Mouse (Mus musculus) telencephalon, adult 2 months (tissue): ENCODE results near the gene 6330403K07Rik.

Experiments
- DNase-seq: peaks from one replicate; pipeline ENCODE4 v3.0.0-alpha.2; 2011; ENCODE audit warnings: low read depth, low spot score

Gene 6330403K07Rik

DNA sequence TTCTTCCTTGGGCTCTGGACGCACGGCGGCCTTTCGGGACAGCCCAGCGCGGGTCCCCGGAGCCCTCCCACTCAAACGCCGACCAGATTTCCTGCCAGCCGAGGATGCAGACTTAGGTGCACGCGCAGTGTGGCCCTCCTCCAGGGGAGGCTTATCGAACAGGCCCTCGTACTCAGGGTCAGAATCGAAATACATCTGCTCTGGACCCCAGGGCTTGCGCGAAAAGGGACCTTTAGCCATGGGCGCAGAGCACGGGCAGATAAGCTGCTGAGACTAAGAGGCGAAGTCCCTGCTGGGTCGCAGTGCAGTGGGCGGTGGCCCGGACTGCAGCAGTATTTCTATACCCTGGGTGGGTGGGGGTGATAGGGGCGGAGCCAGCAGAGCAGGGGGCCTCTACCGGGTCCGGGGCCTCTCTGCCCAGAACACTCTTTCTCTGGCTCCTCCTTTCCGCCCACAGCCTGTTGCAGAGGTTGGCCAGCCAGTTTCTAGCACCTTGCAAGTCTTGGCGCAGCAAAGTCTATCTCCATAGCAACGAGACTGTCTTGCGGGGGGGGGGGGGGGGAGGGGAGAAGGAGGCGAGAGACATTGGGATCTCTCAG lies at the start of gene 6330403K07Rik:
TSS of gene 6330403K07Rik (minus strand) at position 351 of the 599 bp plus-strand sequence.
- DNase-seq = peak; percentile 87

DNA sequence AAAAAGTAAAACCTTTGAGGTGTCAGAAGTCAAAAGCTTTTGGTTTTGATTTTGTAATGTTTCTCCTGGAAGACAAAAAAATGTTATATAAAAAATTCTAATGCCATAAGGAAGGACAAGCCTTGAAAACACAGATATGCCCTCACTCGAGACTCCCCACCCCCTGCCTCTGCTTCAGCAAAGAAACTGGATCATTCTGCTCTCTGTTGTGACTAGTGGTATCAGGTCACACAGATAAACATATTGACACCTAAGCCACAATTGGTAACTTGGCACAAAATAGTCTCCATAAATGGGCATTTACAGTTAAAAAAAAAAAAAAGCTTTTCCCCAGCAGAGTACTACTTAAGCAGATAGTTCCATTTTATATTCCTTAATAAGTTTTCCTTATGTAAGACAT lies 43.0 kb upstream of the 6330403K07Rik start:
- DNase-seq = no peak

DNA sequence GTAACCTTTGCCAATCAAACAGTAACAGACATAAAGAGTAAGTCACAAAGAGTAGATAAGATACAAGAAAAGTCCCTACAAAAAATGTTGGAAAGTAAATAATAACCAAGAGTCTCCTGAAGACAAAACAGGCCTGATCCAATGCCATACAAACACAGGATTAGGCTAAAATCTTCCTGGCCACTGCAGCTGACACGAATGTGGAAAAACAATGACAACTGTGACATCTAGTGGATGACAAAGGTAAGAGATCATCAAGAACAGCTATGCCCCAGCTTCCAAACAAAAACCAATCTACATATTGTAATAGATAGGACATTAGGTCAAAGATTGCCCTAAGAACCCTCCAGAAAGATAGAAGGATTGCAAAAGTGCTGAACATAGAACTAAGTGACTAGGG lies 19.2 kb upstream of the 6330403K07Rik start:
- peak; percentile 22 for DNase-seq

DNA sequence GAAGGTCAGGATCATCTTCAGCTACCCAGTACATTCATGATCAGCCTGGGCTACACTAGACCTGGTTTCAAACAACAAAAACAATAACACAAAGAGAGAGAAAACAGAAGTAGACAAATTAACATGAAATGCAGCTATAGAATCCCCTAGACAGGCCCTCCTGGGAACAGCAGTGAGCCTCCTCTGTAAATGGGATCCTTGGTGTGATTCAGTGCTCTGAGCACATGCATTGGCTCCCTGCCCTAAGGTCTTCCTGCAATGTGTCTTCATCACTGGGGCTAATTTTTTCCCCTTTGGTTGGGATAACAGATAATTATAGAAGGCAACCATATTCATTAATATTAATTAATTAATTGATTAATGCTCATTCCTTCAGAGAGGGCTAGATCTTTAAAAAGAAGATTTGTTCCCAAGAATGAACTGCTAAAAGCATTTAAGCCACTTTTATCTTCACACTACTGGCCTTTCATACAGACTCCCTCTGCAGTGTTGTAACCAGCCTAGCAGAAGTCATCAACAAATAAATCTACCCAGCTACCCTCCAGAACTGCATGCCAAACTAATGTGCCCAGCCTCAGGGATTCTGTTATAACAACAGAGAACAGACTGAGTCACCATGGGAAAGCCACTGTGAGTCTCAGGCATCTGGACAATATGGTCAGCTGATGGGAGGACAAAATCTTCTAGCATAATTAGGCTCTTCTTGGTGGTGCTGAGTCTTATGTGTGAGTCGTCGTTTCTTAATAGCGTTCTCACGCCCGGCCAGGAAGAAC lies 6.4 kb upstream of the 6330403K07Rik start:
- no peak for DNase-seq

DNA sequence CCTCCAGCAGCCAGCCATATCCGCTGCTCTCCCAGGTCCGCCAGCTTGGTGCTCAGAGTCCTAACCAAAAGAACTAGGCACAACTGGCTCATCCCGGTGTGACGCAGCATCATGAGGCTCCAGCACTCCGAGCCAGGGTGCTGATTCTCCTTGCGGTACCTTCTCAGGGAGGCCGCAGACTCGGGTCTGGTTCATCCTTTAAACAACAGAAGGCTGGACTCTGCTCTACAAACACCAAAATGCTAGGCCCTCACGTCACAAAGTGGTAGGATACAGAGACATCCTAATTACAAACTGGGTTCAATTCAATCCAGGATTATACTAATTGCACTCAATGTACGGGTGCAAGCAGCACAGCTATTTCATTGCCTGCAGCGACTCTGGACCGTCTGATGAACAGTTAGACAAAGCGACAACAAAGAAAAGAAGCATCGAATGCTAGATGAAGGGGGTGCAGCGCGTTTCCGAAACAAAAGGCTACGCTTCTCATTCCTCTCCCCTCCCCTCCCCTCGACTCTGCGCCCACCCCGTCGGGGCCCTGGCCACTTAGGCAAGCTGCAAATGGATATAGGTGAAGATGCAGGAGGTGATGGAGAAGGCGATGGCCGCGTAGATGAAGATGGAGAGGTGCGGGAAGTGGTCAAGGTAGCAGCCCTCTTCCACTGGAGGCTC lies 686 bp downstream of the 6330403K07Rik start:
- peak; percentile 46 for DNase-seq

DNA sequence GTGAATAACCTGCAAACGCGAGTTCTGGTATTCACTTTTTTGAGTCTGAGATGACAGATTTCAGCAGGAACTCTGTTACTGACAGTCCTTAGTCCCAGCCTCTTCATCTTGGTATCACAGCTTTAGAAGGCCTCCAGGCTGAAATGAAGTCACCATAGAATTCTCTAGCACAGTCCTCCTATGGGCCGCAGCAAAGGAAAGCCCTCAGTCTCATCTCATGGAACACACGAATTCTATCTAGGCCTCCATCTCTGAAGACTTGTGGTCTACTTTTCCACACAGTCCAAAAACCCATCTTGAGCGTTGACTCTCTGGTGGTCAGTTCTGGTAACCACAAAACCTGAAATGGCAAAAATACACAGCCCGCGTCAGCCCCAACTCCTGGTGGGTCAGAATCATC lies 1.2 kb downstream of the 6330403K07Rik start:
- no peak for DNase-seq

DNA sequence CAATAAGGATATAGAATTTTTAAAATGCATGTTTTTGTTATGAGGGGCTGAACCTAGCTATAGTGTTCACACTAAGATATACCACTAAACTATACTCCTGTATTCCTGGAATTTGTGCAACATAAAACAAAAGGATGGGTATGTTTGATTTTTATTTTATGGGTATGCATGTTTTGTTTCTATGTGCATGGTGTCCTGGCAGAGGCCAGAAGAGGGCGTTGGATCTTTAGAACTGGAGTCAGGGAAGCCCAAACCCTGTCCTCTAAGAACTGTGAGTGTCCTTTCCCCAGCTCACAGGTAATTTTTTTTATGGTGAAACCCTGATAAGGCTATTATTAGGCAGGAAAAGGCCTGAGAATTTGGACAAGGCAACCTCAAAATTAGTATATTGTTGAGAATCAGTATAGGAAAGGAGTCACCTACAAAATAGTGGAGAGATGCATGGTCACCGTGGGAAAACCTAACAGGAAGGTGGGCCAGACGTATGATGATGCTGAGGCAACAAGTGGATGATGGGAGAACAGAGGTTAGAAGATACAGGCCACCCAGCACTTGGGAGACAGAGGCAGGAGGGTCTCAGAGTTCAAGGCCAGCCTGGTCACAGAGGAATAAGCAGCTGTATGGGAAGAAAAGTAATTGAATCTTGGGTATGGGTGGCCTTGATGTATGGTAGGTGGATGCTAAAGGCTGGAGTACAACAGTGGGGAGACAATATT lies 3.8 kb downstream of the 6330403K07Rik start:
- no peak for DNase-seq

DNA sequence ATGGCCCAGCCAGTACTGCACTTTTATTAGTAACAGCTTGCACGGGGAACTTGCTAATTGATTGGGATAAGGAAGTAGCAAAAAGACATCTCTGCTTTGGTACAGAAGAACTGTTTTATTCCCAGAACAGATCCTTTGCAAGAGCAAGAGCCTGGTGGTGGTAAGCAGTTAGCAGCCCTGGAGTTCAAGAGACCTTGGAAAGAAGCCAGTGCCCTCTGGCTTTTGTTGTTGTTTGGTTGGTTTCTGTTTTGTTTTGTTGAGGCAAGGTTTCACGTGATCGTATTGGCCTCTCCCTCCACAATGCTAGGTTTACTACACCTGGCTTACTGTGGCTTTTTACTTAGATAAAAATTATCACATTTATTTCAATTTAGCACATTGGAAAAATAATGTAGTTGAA lies 5.0 kb downstream of the 6330403K07Rik start:
- DNase-seq = no peak

DNA sequence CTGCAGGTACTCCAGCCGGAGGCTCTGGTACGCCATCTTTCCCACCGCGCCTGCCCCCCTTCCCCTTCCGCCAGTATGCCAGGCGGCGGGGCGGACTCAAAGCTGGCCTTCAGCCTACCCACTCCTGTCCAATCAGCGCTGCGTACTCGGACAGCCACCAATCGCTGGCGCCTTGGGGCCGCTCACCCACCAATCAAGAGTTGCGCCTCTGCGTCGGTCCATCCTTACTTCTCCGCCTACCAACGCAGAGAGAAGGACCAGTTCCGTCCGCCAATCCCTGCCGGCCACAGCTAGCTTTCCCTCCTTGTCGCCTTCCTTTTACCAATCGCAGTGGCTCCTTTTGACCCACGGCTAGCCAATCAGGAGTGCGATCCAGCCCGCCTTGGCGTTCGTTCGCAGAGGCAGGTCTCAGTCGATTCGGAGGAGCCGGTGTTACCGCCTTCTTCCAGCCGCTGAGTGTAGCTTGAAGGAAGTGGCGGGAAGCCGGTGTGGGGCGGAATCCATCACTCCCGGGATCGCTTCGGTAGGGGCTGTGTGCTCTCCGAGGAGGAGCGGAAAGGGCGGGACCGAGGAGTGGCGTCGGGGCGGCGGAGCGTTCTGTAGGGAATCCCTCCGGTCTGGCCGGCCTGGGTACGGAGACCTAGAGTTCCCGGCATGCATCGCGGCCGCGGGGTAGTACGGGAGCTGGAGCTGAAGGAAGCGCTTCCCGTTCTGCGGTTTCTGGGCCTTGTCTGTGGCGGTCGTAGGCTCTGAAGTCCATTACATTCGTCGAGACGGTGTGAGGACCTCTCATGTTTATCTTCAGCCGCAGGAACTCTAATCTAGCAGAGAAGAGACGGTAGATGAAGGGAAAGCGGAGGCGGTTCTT lies 13.9 kb downstream of the 6330403K07Rik start, which contains the start of the genes Mis12 and Derl2:
TSS of gene Mis12 (plus strand) at position 411 of the 868 bp plus-strand sequence.
TSS of gene Derl2 (minus strand) at position 641 of the 868 bp plus-strand sequence.
- peak; percentile 100 for DNase-seq

DNA sequence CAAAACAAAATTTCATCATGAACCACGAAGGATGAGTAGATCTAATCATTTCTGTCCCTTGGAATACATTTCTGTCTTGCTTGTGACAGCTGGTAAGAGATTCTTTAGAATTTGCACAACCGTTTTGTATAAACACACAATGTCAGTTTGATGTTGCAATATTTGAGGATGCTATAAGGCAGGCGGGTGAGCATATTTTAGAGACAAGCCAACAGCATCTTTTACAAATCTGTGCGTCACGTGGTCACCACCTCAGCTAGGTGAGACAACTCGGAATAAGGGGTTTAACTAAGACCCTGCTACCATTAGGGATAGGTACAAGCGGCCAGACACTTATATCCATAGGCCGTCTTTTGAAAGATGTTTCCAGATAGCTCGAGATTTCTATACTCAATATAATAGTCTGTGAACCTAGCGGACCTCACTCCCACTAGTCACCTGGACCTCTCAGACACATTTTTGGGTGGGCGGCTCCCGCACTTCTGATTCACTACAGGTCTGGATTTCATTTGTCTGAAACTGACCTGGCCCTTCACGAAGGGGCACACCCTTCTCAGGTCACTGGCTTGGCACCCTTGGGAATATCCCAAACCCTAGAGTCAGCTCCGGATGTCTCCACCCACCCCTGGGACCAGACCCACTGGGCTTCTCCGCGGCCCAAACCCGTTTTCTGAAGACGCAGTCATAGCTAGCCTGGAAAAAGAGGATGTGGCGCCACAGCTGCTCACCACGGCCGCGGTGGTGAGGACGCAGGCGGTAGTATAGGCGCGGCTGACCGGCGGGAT lies 14.7 kb downstream of the 6330403K07Rik start:
- DNase-seq = no peak

DNA sequence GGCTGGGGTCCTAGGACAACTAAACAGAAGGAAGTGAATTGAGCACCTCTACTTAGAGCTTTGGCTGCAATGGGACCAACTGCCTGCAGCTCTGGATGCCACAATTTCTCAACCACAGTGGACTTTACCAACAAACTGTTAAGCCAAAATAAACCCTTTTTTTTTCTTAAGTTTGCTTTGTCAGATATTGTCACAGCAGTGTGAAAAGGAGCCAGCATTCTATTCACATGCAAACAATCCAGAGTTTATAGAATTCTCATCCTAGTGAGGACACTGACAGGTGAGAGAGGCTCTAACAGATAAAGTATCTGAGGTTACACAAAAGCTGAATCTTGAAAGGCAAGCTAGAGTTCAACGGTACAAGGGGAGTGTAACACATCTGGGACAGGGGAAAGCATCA lies 16.3 kb downstream of the 6330403K07Rik start:
- DNase-seq = no peak

DNA sequence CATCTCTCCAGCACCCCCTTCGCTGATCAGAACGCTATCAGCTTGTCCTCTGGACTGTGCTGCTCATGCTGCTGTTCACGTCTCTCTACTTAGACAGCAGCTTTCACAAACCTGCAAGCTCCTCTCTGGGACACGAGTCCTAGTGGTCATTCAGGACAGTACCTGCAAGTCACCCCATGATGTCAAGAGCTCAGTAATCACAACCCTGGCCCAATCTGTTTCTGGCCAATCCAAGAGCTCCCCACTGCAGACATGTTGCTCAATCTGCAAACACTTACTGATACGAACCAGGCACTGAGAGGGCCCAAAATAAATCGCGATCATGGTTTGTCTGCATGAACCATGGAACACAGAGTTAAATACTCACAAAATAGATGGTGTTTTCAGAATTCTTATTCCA lies 20.6 kb downstream of the 6330403K07Rik start:
- DNase-seq = no peak

DNA sequence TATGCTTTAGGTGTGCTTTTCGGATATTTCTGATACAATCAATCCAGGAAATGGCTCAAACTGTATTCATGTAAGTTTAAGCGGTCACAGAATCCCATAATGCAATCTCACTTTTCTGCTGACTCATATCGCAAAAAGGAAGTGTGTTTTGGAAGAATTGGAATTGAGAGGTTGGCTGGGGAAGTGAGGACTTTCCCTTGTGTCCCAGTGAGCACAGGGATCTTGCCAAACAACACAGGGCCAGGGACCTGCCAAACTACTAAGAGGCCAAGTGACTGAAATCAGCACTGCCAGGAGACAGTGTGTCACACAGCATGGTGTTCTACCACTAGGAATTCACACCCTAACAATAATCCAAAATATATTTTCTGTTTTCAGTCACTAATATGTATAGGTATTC lies 25.0 kb downstream of the 6330403K07Rik start:
- DNase-seq = no peak

DNA sequence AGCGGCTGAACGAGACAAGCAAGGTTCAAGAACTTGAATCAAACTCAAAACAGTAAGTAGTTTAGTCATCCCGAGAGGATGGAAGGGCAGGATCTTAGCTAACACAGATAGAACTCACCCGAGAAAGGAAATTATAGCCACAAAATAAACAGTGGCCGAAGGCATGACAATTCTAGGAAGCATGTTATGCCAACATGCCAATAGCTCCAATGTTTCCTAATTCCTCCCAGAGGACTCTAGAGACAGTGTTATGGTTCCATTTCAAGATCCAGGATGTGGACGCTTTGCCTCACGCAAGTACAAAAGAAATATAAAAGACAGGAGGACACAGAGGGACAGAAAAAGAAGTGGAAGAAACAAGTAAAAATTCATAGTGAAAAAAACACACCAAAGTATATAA lies 25.5 kb downstream of the 6330403K07Rik start:
- DNase-seq = no peak

DNA sequence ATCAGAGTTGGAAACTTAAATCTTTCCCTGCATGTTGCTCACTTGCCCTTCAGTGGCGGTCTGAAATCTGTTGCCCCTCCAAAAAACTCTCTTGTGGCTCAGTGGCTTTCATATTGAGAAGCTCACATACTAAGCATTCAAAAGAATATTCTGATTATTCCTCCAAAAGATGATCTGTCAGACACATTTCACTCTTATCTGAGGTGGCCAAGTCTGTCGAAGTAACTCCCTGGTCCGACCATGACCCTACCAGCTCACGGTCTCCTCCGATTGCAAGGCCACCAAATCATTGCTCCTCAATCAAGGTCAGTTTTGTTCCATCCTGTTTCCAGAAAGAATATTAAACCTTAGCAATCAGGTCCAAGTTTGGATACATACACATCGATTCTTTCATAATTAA lies 26.3 kb downstream of the 6330403K07Rik start:
- no peak for DNase-seq

DNA sequence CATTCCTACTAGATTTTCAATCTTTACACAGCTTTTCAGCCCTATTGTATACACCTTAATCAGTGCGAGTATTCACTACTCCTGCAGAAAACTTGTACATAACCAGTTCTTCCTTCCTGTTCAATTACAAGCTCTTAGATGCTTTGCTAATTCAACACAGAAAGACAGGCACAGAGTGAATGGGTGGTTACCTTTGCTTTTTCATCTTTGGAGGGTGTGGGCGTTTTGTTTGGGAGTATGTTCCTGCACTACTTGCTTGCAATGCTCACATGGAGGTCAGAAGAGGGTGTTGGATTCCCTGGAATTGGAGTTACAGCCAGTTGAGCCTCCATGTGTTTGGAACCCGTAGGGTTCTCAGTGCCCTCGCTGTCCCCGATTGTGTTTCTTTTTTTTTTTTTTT lies 28.3 kb downstream of the 6330403K07Rik start:
- peak; percentile 27 for DNase-seq

DNA sequence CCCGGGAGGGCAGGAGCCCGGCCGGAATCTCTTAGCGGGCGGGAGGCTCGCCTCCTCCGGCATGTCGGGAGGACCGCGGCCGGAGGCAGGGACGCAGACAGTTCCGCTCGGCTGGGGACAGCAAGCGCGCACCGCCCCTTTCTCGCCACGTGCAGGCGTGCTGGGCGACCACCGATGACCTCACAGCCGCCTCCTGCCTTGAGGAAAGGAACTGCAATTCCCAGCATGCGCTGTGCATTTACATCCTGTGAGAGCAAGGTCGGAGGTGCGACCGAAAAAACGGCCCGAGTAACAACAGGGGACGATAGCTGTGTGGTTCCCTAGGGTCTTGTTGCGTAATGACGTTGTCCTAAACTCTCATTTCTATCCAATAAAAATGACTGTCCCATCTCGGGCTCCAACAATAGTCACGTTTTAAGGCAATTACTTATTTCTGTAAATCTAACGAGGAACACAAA lies 29.0 kb downstream of the 6330403K07Rik start, which contains the start of gene Dhx33:
TSS of gene Dhx33 (minus strand) at position 122 of the 458 bp plus-strand sequence.
- DNase-seq = peak; percentile 99

DNA sequence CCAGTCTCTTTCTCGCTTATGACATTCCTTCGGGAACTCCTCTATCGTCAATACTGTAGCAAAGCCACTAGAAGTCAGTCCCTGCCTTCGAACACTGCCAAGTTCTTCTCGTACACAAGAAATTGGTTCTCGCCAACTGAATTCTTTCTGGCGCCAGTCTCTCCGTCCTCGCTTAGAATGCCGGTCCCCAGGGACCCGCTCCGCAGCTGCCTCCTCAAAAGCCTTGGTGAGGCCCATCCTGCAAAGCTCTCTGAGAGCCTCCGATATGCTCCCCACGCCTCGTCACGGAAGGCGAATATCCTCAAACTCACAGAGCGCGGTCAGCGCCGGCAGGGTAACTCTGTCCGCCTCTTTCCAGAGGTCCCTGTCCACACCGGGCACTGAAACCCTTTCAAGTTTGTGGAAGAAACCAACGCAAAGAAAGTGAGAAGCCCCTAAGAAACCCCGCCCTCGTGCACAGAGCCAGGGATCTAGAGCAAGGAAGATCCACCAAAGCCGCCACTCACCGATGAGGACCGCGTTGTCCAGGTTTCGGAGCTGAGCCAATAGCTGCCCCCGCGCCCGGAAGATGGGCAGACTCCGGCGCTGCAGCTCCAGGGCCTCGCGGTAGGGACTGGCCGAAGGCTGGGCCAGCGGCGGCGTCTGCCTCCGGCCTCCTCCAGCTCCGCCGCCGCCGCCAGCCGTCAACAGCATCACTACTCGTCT lies 29.6 kb downstream of the 6330403K07Rik start:
- no peak for DNase-seq

DNA sequence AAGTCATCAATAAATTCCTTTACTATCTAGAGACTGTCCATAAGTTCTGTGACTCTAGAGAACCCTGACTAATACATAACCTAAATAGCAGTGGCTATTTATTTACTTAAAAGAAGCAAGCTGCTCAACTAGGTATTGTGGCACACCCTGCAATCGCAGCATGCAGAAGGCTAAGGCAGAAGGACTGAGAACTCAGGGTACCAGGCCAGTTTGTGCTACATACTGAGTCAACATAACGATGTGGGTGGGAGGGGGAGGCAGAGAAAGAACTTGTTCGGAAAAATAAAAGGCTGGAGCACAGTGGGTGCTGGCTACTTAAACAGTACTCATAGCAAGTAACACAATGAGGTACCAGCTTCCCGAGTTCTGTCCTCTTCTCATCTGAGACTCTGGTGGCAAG lies 32.1 kb downstream of the 6330403K07Rik start:
- DNase-seq = peak; percentile 28
